Mouse (Mus musculus): ENCODE measurements around the gene Gstm7. TPM values are rescaled to one million over a fixed set of nuclear protein-coding genes. Genes with fewer than 3 reads are reported as not detected.

Gene Gstm7
- total RNA-seq, 2 experiments from 2014 or later = 17.3 to 19.7 TPM

DNA sequence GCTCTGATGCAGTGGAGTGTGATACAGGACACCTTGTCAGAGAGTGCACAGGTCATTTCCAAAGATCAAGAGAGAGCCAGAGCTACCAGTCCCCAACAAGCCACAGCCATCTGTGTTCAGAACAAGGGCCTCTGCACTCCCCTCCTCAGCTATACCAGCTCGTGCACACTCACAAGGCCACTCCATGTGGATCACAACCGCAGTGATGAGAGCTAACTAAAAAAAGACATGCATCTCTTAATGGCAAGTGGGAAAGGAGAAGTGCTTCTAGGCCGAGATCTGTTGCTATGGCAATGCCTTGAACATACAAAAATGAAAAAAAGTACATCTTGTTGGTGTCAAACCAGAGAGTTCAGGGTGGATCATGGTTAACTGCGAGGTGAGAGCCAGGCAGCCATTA lies 8.2 kb upstream of the Gstm7 start:
- intact Hi-C loops (cut with DNase I) = loop anchor here (5.0 kb wide), 3 partner anchors 42 to 122 kb away; partner anchors contain the start of gene Gstm1
- DNase-seq = no peak

DNA sequence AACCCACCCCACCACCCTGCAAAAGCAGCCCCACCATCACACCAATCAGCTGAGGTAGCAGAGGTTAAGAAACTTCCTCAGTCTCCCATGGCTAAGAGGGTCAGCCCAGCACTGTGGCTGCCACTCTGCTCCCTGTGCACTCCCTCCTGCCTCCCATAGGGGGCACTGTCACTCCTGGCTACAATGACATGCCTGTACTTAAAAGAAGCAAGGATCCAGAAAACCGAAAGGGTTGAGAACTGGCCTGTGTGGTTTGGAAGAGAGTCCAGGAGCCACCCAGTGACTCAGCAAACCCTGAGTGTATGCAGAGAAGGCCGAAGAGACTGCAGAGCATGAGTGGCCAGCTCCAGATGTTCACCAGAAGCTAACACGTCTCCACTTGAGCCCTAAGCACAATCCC lies 7.8 kb upstream of the Gstm7 start:
- DNase-seq = peak; percentile 82 to 84
- intact Hi-C loops (cut with DNase I) = loop anchor here (5.0 kb wide), 1 partner anchor 78 kb away; the partner anchor contains the start of gene Gstm1

DNA sequence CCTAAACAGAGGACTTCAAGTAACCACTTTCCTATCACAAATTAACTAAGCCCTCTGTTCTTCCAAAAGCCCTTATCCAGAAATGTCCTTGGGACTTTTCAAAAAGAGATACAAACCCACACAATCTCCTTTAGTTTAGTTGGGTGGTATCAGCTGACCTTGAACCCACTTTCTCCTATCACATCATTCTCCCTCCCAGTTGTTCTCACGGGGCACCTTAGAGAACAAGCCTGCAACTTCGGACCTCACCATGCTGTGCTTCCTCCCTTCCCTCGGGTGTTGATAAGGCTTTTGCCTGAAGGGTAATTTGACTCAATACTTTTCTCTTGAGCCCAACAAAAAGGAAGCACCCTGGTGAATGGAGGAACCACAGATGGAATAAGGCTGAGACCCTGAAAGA lies 4.3 kb upstream of the Gstm7 start:
- intact Hi-C loops (cut with DNase I) = loop anchor here (5.0 kb wide), 1 partner anchor 81 kb away; the partner anchor contains the start of gene Gstm1
- no peak for DNase-seq

DNA sequence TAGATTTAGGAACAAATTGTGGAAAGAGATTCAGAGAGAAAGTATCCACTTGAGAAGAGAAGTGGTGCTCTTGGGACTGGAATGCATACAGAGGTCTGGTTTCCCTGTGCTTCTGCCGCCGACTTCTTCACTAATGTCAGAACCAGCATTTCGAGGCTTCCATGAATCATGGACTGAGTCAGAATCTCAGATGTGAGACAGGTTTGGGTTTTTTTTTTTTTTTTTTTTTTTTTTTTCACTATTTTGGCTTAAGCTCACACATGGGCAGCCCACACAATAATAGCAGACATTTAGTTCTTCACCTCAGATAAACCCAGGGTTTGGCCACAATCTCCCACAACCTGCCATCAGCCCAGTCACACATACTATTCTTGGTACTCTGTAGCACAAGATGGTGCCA lies 3.7 kb upstream of the Gstm7 start:
- intact Hi-C loops (cut with DNase I) = loop anchor here (5.0 kb wide), 1 partner anchor 82 kb away; the partner anchor contains the start of gene Gstm1
- no peak for DNase-seq

DNA sequence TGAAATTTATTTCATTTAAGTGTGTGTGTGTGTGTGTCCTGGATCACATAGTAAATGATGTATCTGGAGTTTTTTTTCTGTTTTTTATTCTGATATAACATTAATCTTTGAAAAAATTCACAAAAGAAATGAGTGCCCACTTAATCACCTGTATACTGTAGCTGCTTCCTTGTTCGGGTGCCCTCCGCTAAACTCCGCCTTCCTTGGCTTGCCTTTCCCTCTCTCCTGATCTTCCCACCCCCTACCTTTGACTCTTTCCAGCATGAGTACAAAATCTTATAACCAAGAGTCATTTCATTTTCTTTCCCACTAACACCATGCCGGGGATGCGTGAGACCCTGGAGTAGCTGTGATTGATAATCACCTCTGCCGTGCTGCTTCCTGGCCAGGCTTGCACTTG lies 511 bp upstream of the Gstm7 start:
- intact Hi-C loops (cut with DNase I) = loop anchor here (5.0 kb wide), 1 partner anchor 215 kb away; the partner anchor contains the start of gene Gnai3
- no peak for DNase-seq

DNA sequence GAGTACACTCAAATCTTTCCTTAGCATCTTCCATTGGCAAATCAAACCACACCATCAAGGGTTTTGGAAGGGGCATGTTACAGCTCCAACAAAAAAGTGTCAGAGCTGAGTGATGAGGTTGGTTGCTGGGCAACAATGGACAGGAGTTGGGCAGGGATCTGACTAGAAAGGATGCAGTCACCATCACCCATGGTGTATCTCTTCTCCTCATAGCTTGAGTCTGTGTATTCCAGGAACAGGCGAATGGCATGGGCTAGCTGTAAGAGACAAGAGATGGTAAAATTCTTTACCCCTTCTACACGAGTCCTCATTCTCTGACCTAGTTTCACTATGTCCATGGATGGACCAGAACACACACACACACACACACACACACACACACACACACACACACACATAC lies 483 bp downstream of the Gstm7 start:
- intact Hi-C loops (cut with DNase I) = loop anchor here (5.0 kb wide), 1 partner anchor 216 kb away; the partner anchor contains the start of gene Gnai3
- DNase-seq = no peak

DNA sequence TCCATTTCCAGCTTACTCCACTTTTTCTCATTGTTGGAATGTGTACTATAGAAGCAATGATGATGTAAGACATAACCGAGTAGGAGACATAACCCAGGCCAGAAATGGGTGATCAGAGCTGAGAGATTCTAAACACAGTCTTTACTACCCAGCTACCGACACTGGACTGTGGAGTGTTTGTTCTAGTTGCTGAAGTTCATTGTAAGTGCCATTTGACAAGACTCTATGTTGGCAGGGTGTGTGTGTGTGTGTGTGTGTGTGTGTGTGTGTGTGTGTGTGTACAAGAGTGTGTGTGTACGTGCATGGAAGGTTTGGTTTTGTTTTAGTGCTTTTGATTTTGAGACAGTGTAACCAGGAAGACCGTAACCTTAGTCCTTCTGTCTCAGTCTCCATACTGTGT lies 1.9 kb downstream of the Gstm7 start:
- intact Hi-C loops (cut with DNase I) = loop anchor here (5.0 kb wide), 1 partner anchor 218 kb away; the partner anchor contains the start of gene Gnai3
- DNase-seq = no peak

DNA sequence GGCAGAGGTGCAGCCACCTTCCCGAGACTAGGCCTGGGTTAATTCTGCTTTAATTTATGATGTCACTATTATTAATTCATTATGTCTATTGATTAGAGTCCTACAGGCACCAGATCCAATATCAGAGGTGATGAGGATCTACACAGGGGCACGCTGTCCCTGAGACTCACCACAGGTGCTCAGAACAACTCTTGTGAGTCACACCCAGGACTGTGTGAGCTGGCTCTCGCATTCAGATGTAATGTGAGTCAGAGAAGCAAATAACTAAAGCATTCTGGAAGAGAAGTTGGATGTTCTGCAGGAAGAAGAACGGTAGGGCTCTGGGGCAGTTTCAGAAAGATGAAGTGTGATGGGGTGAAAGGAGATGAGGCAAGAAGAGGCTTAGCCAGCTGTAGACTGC lies 2.4 kb downstream of the Gstm7 start:
- intact Hi-C loops (cut with DNase I) = no loop called here
- no peak for DNase-seq

DNA sequence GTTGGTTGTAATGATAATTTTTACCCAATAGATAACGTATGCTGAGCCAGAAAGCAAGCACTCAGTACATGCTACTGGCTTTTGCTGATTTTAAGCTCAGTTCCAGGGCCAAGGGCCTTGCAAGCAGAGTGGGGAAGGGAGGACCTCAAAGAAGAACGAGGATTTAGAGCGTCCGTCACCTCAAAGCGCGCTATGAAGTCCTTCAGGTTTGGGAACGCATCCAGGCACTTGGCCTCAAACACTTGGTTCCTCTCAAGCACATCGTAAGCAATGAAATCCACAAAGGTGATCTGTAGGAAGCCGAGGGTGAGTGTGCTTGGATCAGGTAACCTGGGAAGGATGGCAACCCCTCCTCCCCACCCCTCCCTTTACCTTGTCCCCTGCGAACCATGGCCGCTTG lies 2.9 kb downstream of the Gstm7 start:
- no peak for DNase-seq
- intact Hi-C loops (cut with DNase I) = no loop called here

DNA sequence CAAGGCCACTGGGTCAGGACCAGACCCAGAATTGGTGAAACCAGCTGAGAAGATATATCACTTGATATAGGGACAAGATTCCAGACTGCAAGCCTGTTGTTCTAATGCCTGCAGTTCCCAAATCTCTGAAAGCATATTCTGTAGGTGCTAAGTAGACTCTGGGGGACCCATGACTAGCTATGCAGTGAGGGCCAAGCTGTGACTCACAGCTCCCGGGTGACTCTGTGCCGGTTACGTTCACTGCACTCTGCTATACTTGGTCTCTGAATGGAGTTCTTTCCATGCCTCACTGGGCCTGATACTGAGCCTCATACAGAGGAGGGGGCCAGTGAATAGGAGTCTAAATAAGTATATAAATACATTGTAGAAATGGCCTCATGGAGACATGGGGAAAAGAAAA lies 3.8 kb downstream of the Gstm7 start:
- DNase-seq = no peak
- intact Hi-C loops (cut with DNase I) = no loop called here

DNA sequence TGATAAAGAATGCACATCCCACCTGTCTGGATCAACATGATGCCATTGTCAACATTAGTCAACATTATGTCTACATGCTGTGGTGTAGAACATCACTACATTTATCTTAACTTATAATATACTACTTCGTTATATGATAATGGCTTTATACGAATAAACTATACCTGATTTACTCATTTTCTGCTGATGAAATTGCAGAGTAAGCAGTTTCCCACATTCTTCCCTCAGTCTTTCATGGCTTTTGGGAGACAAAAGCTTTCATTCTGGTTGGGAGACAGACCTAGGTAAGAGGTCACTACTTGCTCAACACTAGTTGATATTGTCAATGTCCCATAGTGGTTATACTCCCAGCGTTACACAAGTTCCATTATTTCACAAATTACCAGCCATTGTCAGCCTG lies 6.3 kb downstream of the Gstm7 start:
- DNase-seq = no peak
- intact Hi-C loops (cut with DNase I) = no loop called here

DNA sequence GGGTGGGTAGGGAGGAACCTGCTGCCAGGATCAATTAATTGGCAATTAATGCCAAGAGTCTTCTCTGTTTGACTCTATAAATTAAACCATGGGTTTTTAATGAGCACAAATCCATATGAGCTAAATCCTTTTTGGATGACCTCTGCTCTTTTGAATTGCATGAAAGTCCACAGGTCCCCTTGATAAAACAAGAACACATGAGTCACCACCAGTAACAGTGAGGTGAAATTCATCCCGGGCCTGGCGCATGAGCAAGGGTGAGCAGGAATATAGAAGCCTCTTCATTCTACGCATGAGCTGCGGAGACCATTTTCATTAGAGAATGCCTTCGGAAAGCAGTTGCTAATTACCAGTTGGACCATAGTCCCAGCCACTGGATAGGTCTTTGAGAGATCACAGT lies 11.3 kb downstream of the Gstm7 start:
- DNase-seq = no peak
- intact Hi-C loops (cut with DNase I) = no loop called here

DNA sequence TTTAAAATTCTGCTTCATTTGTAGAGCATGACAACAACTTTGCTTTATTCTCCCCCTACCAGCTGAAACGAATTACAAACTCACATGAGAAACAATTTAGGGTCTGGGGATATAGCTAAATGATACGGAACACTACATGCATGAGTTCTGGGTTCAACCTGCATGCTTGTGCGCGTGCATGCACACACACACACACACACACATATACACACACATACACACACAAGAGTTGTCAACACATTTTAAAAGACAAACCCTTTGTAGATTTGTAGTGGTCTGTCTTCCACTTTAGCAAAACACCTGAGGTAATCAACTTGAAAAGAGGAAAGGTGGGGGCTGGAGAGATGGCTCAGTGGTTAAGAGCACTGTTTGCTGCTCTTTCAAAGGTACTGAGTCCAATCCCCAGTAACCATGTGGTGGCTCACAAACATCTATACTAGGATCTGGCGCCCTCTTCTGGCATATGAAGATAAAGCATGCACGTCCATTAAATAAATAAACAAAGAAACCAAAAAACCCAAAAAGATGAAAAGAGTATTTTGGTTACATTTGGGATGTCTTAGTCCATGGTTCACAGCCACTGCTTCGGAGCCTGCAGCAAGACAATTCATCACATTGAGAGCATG lies 13.7 kb downstream of the Gstm7 start:
- intact Hi-C loops (cut with DNase I) = loop anchor here (1.0 to 5.0 kb wide), 4 partner anchors 51 to 361 kb away; partner anchors contain the start of genes Ahcyl1 and Ubl4b
- DNase-seq = peak; percentile 66 to 77

DNA sequence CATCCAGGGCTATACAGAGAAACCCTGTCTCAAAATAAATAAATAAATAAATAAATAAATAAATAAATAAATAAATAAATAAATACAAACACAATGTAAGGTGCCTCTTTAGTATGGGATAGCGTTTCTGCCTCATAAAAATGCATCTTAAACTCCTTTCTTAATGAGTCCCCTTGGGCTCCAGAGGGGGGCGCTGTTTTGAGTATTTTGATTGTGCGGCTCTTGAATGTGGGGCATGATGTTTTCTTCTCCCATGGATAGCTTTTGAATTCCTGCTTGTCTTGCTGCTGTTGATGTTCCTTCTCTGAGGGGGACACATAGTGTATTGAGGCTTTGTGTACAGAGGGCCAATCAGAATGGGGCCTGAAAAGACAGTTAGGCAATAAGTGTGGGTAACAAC lies 14.5 kb downstream of the Gstm7 start:
- intact Hi-C loops (cut with DNase I) = loop anchor here (5.0 kb wide), 2 partner anchors 220 to 360 kb away; partner anchors contain the start of genes Ahcyl1 and Ubl4b
- DNase-seq = no peak

DNA sequence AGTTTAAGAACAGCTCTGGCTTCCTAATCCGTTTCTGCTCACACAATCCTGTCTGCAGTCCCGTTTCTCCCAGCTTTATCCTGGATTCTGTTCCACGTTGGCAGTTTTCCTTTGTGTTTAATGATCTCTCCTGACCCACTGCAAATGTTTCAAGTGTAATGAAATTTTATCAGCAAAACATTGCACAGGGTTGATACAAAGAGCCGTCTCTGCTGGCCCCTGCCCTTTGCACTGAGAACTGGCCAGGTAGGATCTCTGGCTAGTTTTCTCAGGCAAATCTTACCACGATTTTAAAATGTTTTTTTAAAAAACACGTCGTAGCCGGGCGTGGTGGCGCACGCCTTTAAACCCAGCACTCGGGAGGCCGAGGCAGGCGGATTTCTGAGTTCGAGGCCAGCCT lies 14.9 kb downstream of the Gstm7 start:
- DNase-seq = no peak
- intact Hi-C loops (cut with DNase I) = loop anchor here (5.0 kb wide), 2 partner anchors 219 to 359 kb away; partner anchors contain the start of genes Ahcyl1 and Ubl4b

DNA sequence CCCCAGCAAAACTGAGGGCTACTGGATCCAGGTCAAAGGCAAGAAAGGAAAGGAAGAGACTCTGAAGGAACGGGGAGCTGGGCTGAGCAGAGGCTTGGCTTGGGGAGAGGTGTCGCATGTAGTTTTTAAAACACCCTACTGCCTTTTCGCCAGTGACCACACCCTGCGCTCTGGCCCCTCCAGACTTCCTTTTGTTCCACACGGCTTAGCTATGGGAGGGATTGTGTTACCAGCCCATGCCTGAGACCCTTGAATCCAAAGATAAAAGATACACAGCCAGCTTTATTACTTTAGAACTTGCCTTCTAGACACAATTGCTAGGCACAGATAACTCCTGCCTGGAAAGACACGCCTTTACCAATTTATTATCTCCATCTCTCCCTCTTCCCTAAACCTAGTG lies 25.7 kb downstream of the Gstm7 start:
- DNase-seq = no peak
- intact Hi-C loops (cut with DNase I) = no loop called here

DNA sequence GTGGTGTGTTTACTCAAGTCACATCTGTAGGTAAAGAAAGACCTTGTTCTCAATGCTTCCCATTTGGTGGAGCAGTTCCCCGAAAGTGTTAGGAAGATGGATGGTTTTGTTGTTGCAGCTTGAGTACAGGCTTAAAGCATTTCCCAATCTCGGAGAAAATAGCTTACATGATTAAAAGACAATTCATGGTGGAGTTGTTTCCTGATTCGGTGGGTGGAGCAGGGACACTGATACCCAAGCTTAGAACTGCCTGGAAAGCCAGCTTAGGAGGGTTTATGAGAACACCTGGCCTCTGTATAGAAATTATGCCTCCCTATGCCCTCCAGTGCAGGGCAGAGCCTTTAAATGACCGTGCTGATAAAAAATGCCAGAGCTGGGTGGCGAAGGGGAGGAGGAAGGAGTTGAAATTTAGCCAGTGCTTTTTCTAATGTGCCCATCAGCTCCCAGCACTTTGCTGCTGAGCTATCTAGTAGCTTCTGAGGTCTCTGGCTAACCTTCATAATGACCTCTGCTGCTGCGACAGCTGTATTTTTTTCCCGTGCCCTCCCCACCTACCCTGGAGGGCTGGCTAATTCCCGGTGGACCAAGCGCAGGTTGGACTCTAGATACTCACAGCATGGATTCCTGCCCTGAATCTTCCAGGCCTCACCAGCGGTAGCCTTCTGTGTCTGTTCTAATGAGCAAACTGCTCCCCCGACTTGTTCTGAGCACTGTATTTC lies 30.5 kb downstream of the Gstm7 start:
- no peak for DNase-seq
- intact Hi-C loops (cut with DNase I) = no loop called here

DNA sequence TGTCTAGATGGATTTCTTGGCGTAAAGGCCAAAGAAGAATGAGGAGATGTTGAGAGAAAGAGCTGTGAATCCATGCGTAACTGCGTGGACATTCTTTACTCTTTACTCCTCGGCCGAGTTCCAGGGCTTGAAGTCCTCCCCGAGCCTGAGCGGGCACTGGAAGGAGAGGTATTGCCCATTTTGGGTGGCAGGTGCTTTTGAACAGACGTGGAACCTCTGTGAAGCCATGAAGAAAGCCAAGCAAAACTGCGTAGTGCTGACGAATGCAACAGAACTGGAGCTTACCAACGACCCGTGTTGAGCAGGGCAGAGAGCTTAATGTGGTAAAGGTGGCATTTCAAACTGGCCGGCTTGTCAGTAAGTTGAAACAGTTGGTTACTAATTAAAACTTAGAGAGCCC lies 32.9 kb downstream of the Gstm7 start:
- intact Hi-C loops (cut with DNase I) = no loop called here

DNA sequence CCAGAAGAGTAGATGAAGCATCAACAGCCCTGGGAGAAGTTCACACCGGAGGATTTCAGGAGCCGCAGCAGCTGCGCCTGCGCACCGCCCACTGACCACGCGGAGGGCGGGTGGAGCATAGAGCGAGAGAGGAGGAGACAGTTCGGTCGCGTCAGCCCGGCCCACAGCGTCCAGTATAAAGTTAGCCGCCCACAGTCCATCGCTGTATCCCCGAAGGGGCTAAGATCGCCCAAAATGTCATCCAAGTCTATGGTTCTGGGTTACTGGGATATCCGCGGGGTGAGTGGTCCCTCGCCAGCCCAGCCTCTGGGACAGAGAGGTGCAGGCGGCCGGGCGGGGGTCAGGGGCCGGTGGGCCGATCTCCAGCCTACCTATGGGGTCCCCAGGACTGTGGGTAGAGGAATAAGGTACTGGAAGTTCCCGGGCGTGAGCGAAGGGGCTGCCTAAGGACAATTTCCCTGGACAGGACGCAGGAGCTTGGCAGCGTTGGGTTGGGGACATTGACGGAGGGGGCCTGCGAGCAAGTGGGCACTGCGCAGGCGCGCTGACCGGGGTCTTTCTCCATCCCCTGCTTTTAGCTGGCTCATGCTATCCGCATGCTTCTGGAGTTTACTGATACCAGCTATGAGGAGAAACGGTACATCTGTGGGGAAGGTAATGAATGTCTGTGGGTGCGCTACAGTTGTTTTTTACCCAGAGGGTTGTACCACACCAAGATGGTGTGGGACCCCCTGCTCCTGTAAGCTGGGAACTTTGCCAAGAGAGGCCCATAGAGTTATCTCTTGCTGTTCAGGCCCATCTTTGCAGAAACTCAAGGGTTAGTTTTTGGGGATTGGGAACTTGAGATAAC lies 35.7 kb downstream of the Gstm7 start, which contains the start of gene Gstm5:
Gene Gstm5 (plus strand): TSS at position 102 of the 850 bp plus-strand sequence.
- intact Hi-C loops (cut with DNase I) = no loop called here
- DNase-seq = peak; percentile 86 to 87

More for the DNA sequence above, 32.9 kb downstream of the Gstm7 start:
- no peak for DNase-seq

DNA sequence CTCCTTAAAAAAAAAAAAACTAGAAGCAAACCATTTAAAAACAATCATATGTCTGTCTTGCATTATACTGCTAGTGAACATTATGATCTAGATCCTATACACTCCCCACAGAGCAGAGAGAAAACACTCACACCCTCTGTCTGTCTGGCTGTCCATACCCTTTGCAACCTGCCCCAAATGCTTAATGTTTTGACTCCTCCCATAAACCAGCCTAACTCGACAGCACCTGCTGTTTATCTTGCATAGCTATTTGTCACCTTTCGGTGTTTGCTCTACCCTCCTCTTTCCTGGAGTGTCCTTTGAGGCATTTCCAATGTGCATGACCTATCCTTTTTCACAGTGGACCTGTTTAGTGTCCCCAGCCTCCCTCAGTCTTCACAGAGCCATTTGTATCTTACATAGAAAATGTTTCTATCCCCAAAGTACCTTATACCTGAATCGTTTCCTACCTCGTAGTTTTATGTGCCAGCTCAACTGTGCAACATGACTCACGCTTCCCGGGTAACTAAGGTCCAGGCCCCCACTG lies 36.4 kb downstream of the Gstm7 start:
- intact Hi-C loops (cut with DNase I) = no loop called here
- DNase-seq = no peak
